Mouse (Mus musculus): ENCODE measurements around the gene Alpl. TPM values are rescaled to one million over a fixed set of nuclear protein-coding genes. Genes with fewer than 3 reads are reported as not detected.

Gene Alpl
- polyA plus RNA-seq, 1 experiment = 20.7 TPM

GRCm38 (mm10) chr4:137727506-137728187 is 68.5 kb downstream of the Alpl start:
- Histone ChIP-seq H3K27ac (replicated peaks; ENCODE audit: low read depth, low read length) (no peak overlapping the region), H3K4me1 (ENCODE audit: control insufficient read depth, insufficient read depth, insufficient read length, low read length) (no peaks in the 10 kb centered on the region; the same call in 1 of the 2 replicates), H3K4me3 (ENCODE audit: insufficient read depth, low read depth, low read length) (no peak overlapping the region)

DNA sequence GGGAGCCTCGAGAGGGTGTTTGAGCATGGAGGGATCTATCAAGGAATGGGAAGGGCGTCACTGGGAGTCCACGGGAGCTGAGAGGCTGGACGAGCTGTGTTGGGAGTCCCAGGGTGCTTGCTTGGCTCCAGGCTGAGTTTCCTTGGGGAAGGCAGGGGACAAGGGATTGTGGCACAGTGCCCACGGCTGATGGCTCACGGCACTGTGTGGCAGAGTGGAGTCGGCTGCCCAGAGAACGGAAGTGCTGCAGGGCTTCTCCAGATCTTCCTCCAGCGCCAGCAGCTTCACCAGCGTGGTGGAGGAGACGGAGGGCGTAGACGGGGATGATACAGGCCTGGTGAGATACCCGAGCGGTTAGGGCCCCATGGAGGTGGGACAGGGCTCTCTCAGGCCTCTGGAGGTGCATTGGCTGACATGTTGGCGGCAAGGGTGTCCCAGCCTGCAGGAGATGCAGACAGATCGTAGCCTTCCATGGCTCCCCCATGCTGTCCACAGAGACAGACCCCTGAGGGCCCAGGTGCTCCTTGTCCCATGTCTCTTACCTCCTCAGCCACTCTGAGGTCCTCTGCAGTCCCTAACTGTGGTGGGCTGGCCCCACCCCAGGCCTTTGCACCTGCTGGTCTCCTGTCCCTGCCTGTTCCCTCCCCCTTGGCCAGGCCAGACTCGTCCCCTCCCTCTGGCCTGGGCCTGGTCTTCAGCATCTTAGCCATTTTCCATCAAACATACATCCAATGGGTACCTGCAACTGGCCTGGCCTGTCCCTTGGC is 69.3 kb downstream of the Alpl start:
- Histone ChIP-seq H3K27ac (replicated peaks; ENCODE audit: low read depth, low read length) (no peak overlapping the region), H3K4me3 (ENCODE audit: insufficient read depth, low read depth, low read length) (no peak overlapping the region), H3K4me1 (ENCODE audit: control insufficient read depth, insufficient read depth, insufficient read length, low read length) (no peaks in the 10 kb centered on the region; the same call in 1 of the 2 replicates)

DNA sequence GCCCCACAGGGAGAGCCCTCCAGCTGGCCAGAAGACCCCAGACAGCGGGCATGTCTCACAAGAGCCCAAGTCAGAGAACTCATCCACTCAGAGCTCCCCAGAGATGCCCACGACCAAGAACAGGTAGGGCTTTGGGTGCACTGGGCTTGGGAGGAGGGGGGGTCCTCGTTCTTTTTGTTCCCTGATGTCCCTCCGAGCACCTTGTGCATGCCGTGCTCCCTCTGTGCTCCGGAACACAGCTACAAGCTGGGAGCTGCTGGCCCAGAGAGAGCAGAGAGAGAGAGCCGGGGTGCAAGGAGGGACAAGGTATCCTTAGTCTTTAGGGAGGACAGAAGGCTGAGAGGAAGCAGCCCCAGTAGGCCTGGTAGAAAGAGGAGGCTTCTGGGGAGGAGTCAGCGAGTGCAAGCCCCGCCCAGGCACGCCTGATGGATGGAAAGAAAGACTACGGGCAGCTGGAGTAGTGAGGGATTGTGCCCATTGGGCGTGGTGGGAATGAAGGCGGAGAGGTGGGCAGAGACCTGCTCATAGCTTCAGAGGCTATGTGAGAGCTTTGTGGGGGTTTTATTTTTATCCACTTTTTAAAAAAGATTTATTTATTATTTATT is 70.5 kb downstream of the Alpl start:
- H3K4me3 ChIP-seq (ENCODE audit: insufficient read depth, low read depth, low read length) = no peak overlapping the region
- no peak overlapping the region for H3K27ac ChIP-seq (replicated peaks; ENCODE audit: low read depth, low read length)
- H3K4me1 ChIP-seq (ENCODE audit: control insufficient read depth, insufficient read depth, insufficient read length, low read length) = no peaks in the 10 kb centered on the region; the same call in 1 of the 2 replicates

GRCm38 (mm10) chr4:137724766-137725165 is 71.4 kb downstream of the Alpl start:
- H3K27ac ChIP-seq (replicated peaks; ENCODE audit: low read depth, low read length) = peak overlapping the region; percentile 75

DNA sequence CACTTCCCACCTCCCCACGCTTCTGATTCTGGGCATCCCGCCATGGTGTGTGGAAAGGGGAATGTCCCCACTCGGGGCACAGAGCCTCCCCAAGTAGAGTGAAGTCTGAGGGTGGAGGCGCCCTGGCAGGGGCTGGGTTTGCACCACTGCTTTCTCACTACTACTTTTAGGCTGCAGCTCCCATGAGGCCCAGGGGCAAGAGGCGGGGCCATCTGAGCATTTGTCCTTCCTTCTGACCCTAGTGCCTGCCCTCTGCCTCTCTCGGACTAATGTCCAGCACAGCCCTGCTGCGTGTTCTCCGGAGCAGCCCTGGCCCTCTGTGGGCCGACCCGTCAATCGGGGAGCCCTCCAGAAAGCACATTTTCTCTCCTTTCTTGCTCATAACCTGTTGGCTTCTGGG is 72.0 kb downstream of the Alpl start:
- H3K4me3 ChIP-seq (ENCODE audit: insufficient read depth, low read depth, low read length) = peak overlapping the region; percentile 61
- H3K27ac ChIP-seq (replicated peaks; ENCODE audit: low read depth, low read length) = peak overlapping the region; percentile 75
- H3K4me1 ChIP-seq (ENCODE audit: control insufficient read depth, insufficient read depth, insufficient read length, low read length) = no peaks in the 10 kb centered on the region; the same call in 1 of the 2 replicates

More at GRCm38 (mm10) chr4:137724766-137725165, 71.4 kb downstream of the Alpl start:
- H3K4me3 ChIP-seq (ENCODE audit: insufficient read depth, low read depth, low read length) = peak overlapping the region; percentile 61
- no peaks in the 10 kb centered on the region; the same call in 1 of the 2 replicates for H3K4me1 ChIP-seq (ENCODE audit: control insufficient read depth, insufficient read depth, insufficient read length, low read length)

- no peak overlapping the region for H3K27ac ChIP-seq (replicated peaks; ENCODE audit: low read depth, low read length)
- peak overlapping the region; percentile 24; the same call in 1 of the 2 replicates for H3K4me3 ChIP-seq (ENCODE audit: insufficient read depth, low read depth, low read length)
- no peaks in the 10 kb centered on the region; the same call in 1 of the 2 replicates for H3K4me1 ChIP-seq (ENCODE audit: control insufficient read depth, insufficient read depth, insufficient read length, low read length)
These were observed 72.7 kb downstream of the Alpl start for GRCm38 (mm10) chr4:137723527-137723926.

- Histone ChIP-seq H3K27ac (replicated peaks; ENCODE audit: low read depth, low read length) (no peak overlapping the region), H3K4me1 (ENCODE audit: control insufficient read depth, insufficient read depth, insufficient read length, low read length) (no peaks in the 10 kb centered on the region; the same call in 1 of the 2 replicates), H3K4me3 (ENCODE audit: insufficient read depth, low read depth, low read length) (no peak overlapping the region)
These were observed 73.3 kb downstream of the Alpl start for GRCm38 (mm10) chr4:137722692-137723427.

- Histone ChIP-seq H3K4me1 (ENCODE audit: control insufficient read depth, insufficient read depth, insufficient read length, low read length) (no peaks in the 10 kb centered on the region; the same call in 1 of the 2 replicates), H3K4me3 (ENCODE audit: insufficient read depth, low read depth, low read length) (no peak overlapping the region), H3K27ac (replicated peaks; ENCODE audit: low read depth, low read length) (no peak overlapping the region)
These were observed 74.0 kb downstream of the Alpl start for GRCm38 (mm10) chr4:137722230-137722629.

DNA sequence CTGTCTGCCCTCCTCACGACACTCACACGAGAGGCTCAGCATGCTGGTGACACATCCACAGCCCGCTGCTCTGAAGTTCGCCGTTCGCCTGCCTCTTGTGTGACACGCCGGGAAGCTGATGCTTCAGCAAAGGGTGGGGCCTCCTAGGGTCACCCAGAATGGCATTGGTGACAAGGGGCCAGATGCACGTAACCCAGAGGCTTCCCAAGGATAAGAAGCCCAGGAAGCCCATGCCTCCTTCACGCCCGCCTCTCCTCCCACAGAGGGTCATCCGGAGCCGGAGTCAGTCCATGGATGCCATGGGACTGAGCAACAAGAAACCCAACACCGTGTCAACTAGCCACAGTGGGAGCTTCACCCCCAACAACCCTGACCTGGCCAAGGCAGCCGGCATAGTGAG is 74.6 kb downstream of the Alpl start:
- Histone ChIP-seq H3K27ac (replicated peaks; ENCODE audit: low read depth, low read length) (no peak overlapping the region), H3K4me3 (ENCODE audit: insufficient read depth, low read depth, low read length) (no peak overlapping the region), H3K4me1 (ENCODE audit: control insufficient read depth, insufficient read depth, insufficient read length, low read length) (no peaks in the 10 kb centered on the region; the same call in 1 of the 2 replicates)

DNA sequence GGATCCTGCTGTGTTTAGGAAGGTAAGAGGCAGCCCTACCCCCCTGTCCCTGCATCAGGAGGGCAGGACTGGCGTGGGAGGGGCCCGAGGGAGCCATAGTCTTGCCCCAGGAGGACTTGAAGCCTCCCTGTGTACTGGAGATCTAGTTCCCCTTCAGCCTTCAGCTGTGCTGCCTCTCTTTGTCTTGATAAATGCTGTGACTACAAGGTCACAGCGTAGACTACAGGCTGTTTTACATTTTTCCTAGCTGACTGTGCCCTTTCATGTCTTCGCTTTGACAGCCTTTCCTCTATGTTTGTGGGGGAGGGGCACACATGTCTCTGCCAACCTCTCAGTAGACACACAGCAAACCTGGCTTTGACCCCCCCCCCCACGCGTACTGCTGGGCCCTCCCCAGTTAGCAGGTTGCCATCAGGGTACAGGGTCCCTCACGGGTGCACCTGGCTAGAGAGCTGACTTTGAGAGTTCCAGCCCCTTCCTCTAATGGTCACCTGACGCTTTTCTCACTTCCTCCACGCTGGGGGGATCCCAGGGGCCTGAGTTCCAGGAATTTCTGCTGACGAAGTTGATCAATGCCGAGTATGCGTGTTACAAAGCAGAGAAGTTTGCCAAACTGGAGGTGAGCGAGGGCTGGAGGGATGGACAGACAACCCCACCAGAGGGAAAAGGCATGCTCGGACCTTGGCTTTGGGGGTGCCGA is 76.7 kb downstream of the Alpl start:
- Histone ChIP-seq H3K4me3 (ENCODE audit: insufficient read depth, low read depth, low read length) (no peak overlapping the region), H3K4me1 (ENCODE audit: control insufficient read depth, insufficient read depth, insufficient read length, low read length) (no peaks in the 10 kb centered on the region), H3K27ac (replicated peaks; ENCODE audit: low read depth, low read length) (no peak overlapping the region)

- no peaks in the 10 kb centered on the region for H3K4me1 ChIP-seq (ENCODE audit: control insufficient read depth, insufficient read depth, insufficient read length, low read length)
- H3K27ac ChIP-seq (replicated peaks; ENCODE audit: low read depth, low read length) = no peak overlapping the region
- H3K4me3 ChIP-seq (ENCODE audit: insufficient read depth, low read depth, low read length) = no peak overlapping the region
These were observed 78.5 kb downstream of the Alpl start for GRCm38 (mm10) chr4:137717671-137718070.

DNA sequence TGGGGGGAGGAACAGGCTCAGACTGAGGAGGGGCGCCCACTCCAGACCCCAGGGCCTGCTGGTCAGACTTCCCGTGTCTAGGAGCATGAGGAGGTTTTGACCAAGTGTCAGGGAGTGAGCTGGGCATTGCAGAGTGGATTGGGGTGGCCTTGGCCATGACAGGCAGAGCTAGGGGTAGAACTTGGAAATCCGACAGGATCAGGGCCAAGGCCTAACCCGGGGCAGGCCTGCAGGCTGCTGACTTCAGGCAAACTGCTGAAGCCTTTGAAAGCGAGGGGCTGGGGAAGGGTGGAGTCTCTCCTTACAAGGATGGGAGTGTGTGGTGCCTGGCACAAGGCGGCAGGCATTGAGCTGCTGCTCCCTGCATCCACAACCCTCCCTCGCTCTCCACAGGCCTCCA is 79.2 kb downstream of the Alpl start:
- H3K27ac ChIP-seq (replicated peaks; ENCODE audit: low read depth, low read length) = no peak overlapping the region
- H3K4me3 ChIP-seq (ENCODE audit: insufficient read depth, low read depth, low read length) = no peak overlapping the region

DNA sequence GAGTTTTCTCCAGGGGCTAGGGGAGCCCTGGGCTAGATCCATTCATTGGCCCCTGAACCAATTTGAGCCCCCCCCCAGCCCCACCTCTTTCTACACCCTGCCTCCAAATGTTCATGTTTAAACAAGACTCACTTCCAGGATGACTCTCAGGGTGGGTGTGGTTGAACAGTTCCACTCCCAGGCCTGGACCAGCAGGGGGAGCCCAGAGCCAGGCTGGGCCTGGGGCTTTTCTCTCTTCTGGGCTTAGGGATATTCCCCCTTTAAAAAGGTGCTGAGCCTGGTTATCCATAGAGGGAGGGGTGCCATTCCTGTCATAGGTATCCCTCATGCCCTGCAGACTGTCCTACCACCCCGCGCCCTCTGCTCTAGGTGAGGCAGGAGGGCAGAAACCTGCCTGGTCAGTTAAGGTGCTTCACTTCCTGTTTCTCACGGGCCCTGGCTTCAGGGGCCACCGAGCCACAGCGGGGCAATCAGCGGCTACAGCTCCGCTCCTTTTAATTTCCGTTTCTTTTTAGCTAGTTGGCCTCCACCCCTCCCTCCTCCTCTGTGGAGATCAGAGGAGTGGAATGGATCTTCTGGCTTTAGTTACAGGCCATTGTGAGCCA is 82.1 kb downstream of the Alpl start:
- no peaks in the 10 kb centered on the region for H3K4me1 ChIP-seq (ENCODE audit: control insufficient read depth, insufficient read depth, insufficient read length, low read length)
- H3K27ac ChIP-seq (replicated peaks; ENCODE audit: low read depth, low read length) = no peak overlapping the region
- H3K4me3 ChIP-seq (ENCODE audit: insufficient read depth, low read depth, low read length) = no peak overlapping the region

More for the DNA sequence above, 79.2 kb downstream of the Alpl start:
- no peaks in the 10 kb centered on the region for H3K4me1 ChIP-seq (ENCODE audit: control insufficient read depth, insufficient read depth, insufficient read length, low read length)

- no peak overlapping the region for H3K27ac ChIP-seq (replicated peaks; ENCODE audit: low read depth, low read length)
- no peak overlapping the region for H3K4me3 ChIP-seq (ENCODE audit: insufficient read depth, low read depth, low read length)
- H3K4me1 ChIP-seq (ENCODE audit: control insufficient read depth, insufficient read depth, insufficient read length, low read length) = no peaks in the 10 kb centered on the region
These were observed 83.2 kb downstream of the Alpl start for GRCm38 (mm10) chr4:137712963-137713362.

All from brown adipose tissue, adult 24 weeks (tissue).